Mouse (Mus musculus) kidney, embryonic 15.5 days (tissue): Measurements from ENCODE around the gene Myo1e. TPM values are rescaled to one million over a fixed set of nuclear protein-coding genes. Genes with fewer than 3 reads are reported as not detected.

Experiments used
- ATAC-seq: fragments of 200-750 bp; cut with Nextera tagmentation; replicated peaks from 2 replicates; pipeline ENCODE4 v1.8.0; 2017; ENCODE audit warnings: moderate TSS enrichment; ENCODE audit not compliant: low FRiP score
- H3K27ac ChIP-seq: fragments of 300-500 bp; sonication (generic); 2 replicates; pipeline ENCODE4 v1.5.1; 2015; ENCODE audit warnings: mild to moderate bottlenecking, inconsistent platforms
- H3K27me3 ChIP-seq: fragments of 300-500 bp; sonication (generic); 2 replicates; pipeline ENCODE4 v1.6.1; 2015; ENCODE audit warnings: inconsistent platforms
- H3K36me3 ChIP-seq: fragments of 300-500 bp; sonication (generic); 2 replicates; pipeline ENCODE4 v1.6.1; 2015; ENCODE audit warnings: inconsistent platforms
- H3K4me1 ChIP-seq: fragments of 300-500 bp; sonication (generic); 2 replicates; pipeline ENCODE4 v1.6.1; 2015; ENCODE audit warnings: inconsistent platforms
- H3K4me2 ChIP-seq: fragments of 300-500 bp; sonication (generic); 2 replicates; pipeline ENCODE4 v1.6.1; 2015; ENCODE audit warnings: moderate library complexity, mild to moderate bottlenecking, inconsistent platforms
- H3K4me3 ChIP-seq: fragments of 300-500 bp; sonication (generic); replicated peaks from 2 replicates; pipeline ENCODE4 v1.5.1; 2015; ENCODE audit warnings: mild to moderate bottlenecking, inconsistent platforms
- H3K9ac ChIP-seq: fragments of 300-500 bp; sonication (generic); 2 replicates; pipeline ENCODE4 v1.6.1; 2015; ENCODE audit warnings: mild to moderate bottlenecking, inconsistent platforms
- H3K9me3 ChIP-seq: fragments of 300-500 bp; sonication (generic); replicated peaks from 2 replicates; pipeline ENCODE4 v1.6.1; 2016; ENCODE audit warnings: inconsistent platforms
- WGBS: fragments of 180-500 bp; shearing (Covaris S2); methylation state at CpG from one replicate; pipeline ENCODE4 v1.1.7; 2015; ENCODE audit warnings: mixed read lengths; 5-methylcytosine and 5-hydroxymethylcytosine counted together
- polyA plus RNA-seq: library from polyadenylated mRNA; unstranded; fragments of >200 nt; fragmentation: Nextera tagmentation; extraction: Ambion mirVana; gene quantifications from 2 replicates; pipeline ENCODE4 v1.2.1, GENCODE M21; 2015

The Myo1e gene
- polyA plus RNA-seq, 1 experiment from 2014 or later = 22.6 TPM

- H3K4me1 ChIP-seq = peaks cover 39% of the 10 kb centered on the region
- H3K36me3 ChIP-seq = no peaks in the 10 kb centered on the region
- no peak overlapping the region for H3K4me2 ChIP-seq
- no peak overlapping the region for H3K4me3 ChIP-seq
- 88% methylated on average over 4 of the region's 4 CpGs for WGBS
- no peaks in the 10 kb centered on the region for H3K27me3 ChIP-seq
- no peak overlapping the region for H3K27ac ChIP-seq
- no peak for ATAC-seq
- no peaks in the 10 kb centered on the region for H3K9me3 ChIP-seq
- no peak overlapping the region for H3K9ac ChIP-seq
Observed at GRCm38 (mm10) chr9:70226359-70226758, 19.2 kb downstream of the Myo1e start.

- peak; percentile 56 for ATAC-seq
- Histone ChIP-seq H3K9ac (no peak overlapping the region), H3K4me2 (no peak overlapping the region), H3K36me3 (no peaks in the 10 kb centered on the region), H3K9me3 (no peaks in the 10 kb centered on the region), H3K27ac (no peak overlapping the region), H3K4me1 (peaks cover 10% of the 10 kb centered on the region; the same call in 1 of the 2 replicates), H3K4me3 (no peak overlapping the region), H3K27me3 (no peaks in the 10 kb centered on the region)
- WGBS = 53% methylated on average over 8 of the region's 8 CpGs
Observed at GRCm38 (mm10) chr9:70229823-70230222, 22.7 kb downstream of the Myo1e start.

- H3K9ac ChIP-seq = no peak overlapping the region
- no peaks in the 10 kb centered on the region for H3K9me3 ChIP-seq
- no peak for ATAC-seq
- no peaks in the 10 kb centered on the region for H3K36me3 ChIP-seq
- H3K4me3 ChIP-seq = no peak overlapping the region
- peaks cover 6% of the 10 kb centered on the region; the same call in 1 of the 2 replicates for H3K4me1 ChIP-seq
- no peak overlapping the region for H3K4me2 ChIP-seq
- no peaks in the 10 kb centered on the region for H3K27me3 ChIP-seq
- no peak overlapping the region for H3K27ac ChIP-seq
- 81% methylated on average over 10 of the region's 10 CpGs for WGBS
Observed at GRCm38 (mm10) chr9:70232044-70233010, 25.2 kb downstream of the Myo1e start.

GRCm38 (mm10) chr9:70237136-70237535 is 30.0 kb downstream of the Myo1e start:
- Histone ChIP-seq H3K4me3 (no peak overlapping the region), H3K9ac (no peak overlapping the region), H3K4me1 (peaks cover 28% of the 10 kb centered on the region), H3K4me2 (no peak overlapping the region), H3K9me3 (no peaks in the 10 kb centered on the region), H3K36me3 (no peaks in the 10 kb centered on the region), H3K27me3 (no peaks in the 10 kb centered on the region), H3K27ac (no peak overlapping the region)
- WGBS = 71% methylated on average over 3 of the region's 3 CpGs
- ATAC-seq = no peak

GRCm38 (mm10) chr9:70237561-70237960 is 30.4 kb downstream of the Myo1e start:
- Histone ChIP-seq H3K9ac (no peak overlapping the region), H3K27ac (peak overlapping the region; percentile 45; the same call in 1 of the 2 replicates), H3K27me3 (no peaks in the 10 kb centered on the region), H3K9me3 (no peaks in the 10 kb centered on the region), H3K4me3 (no peak overlapping the region), H3K36me3 (no peaks in the 10 kb centered on the region), H3K4me1 (peaks cover 32% of the 10 kb centered on the region), H3K4me2 (no peak overlapping the region)
- WGBS = 15% methylated on average over 2 of the region's 2 CpGs
- no peak for ATAC-seq

GRCm38 (mm10) chr9:70238391-70238790 is 31.2 kb downstream of the Myo1e start:
- Histone ChIP-seq H3K27ac (no peak overlapping the region), H3K4me2 (no peak overlapping the region), H3K4me1 (peaks cover 40% of the 10 kb centered on the region), H3K4me3 (no peak overlapping the region), H3K27me3 (no peaks in the 10 kb centered on the region), H3K9ac (no peak overlapping the region), H3K36me3 (no peaks in the 10 kb centered on the region), H3K9me3 (no peaks in the 10 kb centered on the region)
- 87% methylated on average over 6 of the region's 6 CpGs for WGBS
- no peak for ATAC-seq

GRCm38 (mm10) chr9:70239229-70239628 is 32.1 kb downstream of the Myo1e start:
- Histone ChIP-seq H3K36me3 (no peaks in the 10 kb centered on the region), H3K4me1 (peaks cover 45% of the 10 kb centered on the region), H3K27me3 (no peaks in the 10 kb centered on the region), H3K4me3 (no peak overlapping the region), H3K4me2 (no peak overlapping the region), H3K9ac (no peak overlapping the region), H3K27ac (no peak overlapping the region), H3K9me3 (no peaks in the 10 kb centered on the region)
- ATAC-seq = no peak
- 70% methylated on average over 3 of the region's 3 CpGs for WGBS

GRCm38 (mm10) chr9:70240703-70241410 is 33.7 kb downstream of the Myo1e start:
- H3K27ac ChIP-seq = peak overlapping the region; percentile 65
- H3K27me3 ChIP-seq = no peaks in the 10 kb centered on the region
- H3K4me2 ChIP-seq = peak overlapping the region; percentile 20
- H3K36me3 ChIP-seq = no peaks in the 10 kb centered on the region
- no peak overlapping the region for H3K4me3 ChIP-seq
- ATAC-seq = no peak
- 51% methylated on average over 16 of the region's 16 CpGs for WGBS
- H3K9me3 ChIP-seq = no peaks in the 10 kb centered on the region
- no peak overlapping the region for H3K9ac ChIP-seq
- H3K4me1 ChIP-seq = peaks cover 45% of the 10 kb centered on the region

- Histone ChIP-seq H3K9ac (no peak overlapping the region), H3K4me2 (peak overlapping the region; percentile 20), H3K36me3 (no peaks in the 10 kb centered on the region), H3K27me3 (no peaks in the 10 kb centered on the region), H3K4me1 (peaks cover 45% of the 10 kb centered on the region), H3K9me3 (no peaks in the 10 kb centered on the region), H3K27ac (peak overlapping the region; percentile 65), H3K4me3 (no peak overlapping the region)
- WGBS = 44% methylated on average over 8 of the region's 8 CpGs
- ATAC-seq = peak; percentile 77
Observed at GRCm38 (mm10) chr9:70241411-70241961, 34.3 kb downstream of the Myo1e start.

GRCm38 (mm10) chr9:70242112-70242862 is 35.1 kb downstream of the Myo1e start:
- ATAC-seq = no peak
- H3K9ac ChIP-seq = no peak overlapping the region

GRCm38 (mm10) chr9:70243241-70243640 is 36.1 kb downstream of the Myo1e start:
- no peaks in the 10 kb centered on the region for H3K36me3 ChIP-seq
- 43% methylated on average over 8 of the region's 8 CpGs for WGBS
- H3K4me3 ChIP-seq = no peak overlapping the region
- H3K4me1 ChIP-seq = peaks cover 36% of the 10 kb centered on the region
- H3K27me3 ChIP-seq = no peaks in the 10 kb centered on the region
- H3K9me3 ChIP-seq = no peaks in the 10 kb centered on the region
- H3K9ac ChIP-seq = no peak overlapping the region
- no peak overlapping the region for H3K27ac ChIP-seq
- no peak overlapping the region for H3K4me2 ChIP-seq
- peak; percentile 55; the same call in 1 of the 2 replicates for ATAC-seq

More at GRCm38 (mm10) chr9:70242112-70242862, 35.1 kb downstream of the Myo1e start:
- 60% methylated on average over 4 of the region's 4 CpGs for WGBS
- H3K4me2 ChIP-seq = no peak overlapping the region
- no peaks in the 10 kb centered on the region for H3K27me3 ChIP-seq
- peaks cover 45% of the 10 kb centered on the region for H3K4me1 ChIP-seq
- no peak overlapping the region for H3K4me3 ChIP-seq
- peak overlapping the region; percentile 65 for H3K27ac ChIP-seq
- H3K36me3 ChIP-seq = no peaks in the 10 kb centered on the region
- H3K9me3 ChIP-seq = no peaks in the 10 kb centered on the region
